Mouse (Mus musculus) erythroblast, adult 5-6 weeks (primary cell): ENCODE results near the gene Hoxc9. TPM values are rescaled to one million over a fixed set of nuclear protein-coding genes. Genes with fewer than 3 reads are reported as not detected.

Experiments
- ATAC-seq: replicated peaks from 2 replicates; pipeline ENCODE4 v1.8.0; 2016; ENCODE audit warnings: moderate number of reproducible peaks, mild to moderate bottlenecking, moderate TSS enrichment, inconsistent platforms; ENCODE audit not compliant: poor library complexity, low FRiP score, severe bottlenecking
- total RNA-seq, 2 experiments: library from RNA; stranded (forward) in 1 of 2; stranded (reverse) in 1 of 2; fragments of 150-400 nt in 1 of 2; fragments of 200-764, 138-1000 nt in 1 of 2; gene quantifications; 2 replicates each; pipeline versions ENCODE4 v1.2.3 to v1.2.4; 2015 to 2017; ENCODE audit warnings: low replicate concordance in 2 of 2

Hoxc9 gene
- total RNA-seq (2015; ENCODE audit: low replicate concordance) (not detected in 2 replicates), total RNA-seq (2017; ENCODE audit: low replicate concordance) (not detected in 2 replicates)

GRCm38 (mm10) chr15:102976171-102976570, at the start of gene Hoxc9:
TSS of gene Hoxc9 (plus strand) at chr15:102976439.
- no peak for ATAC-seq

DNA sequence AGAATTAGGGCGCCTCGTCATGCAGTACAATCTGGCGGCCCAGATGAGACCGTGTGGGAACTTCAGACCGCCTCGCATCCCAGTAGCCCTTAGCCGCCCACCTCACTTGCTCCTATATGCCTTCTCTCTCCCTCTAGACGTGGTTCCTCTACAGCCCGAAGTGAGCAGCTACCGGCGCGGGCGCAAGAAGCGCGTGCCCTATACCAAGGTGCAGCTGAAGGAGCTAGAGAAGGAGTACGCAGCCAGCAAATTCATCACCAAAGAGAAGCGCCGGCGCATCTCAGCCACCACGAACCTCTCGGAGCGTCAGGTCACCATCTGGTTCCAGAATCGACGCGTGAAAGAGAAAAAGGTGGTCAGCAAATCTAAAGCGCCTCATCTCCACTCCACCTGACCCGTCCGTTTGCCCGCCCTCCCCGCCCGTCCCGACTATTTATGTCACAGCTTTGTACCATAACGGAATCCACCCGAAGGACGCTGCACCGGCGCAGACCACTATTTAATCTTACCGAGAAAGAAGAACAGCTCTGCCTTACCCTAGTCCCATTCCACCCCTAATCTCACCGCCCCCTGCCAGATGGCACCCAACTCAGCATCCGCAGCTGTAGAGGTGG, 49.1 kb upstream of the Hoxc9 start:
- no peak for ATAC-seq

- ATAC-seq: no peak
These were observed 44.4 kb upstream of the Hoxc9 start for GRCm38 (mm10) chr15:102931706-102932358.

- ATAC-seq: no peak
These were observed 41.8 kb upstream of the Hoxc9 start for GRCm38 (mm10) chr15:102934438-102934837.

DNA sequence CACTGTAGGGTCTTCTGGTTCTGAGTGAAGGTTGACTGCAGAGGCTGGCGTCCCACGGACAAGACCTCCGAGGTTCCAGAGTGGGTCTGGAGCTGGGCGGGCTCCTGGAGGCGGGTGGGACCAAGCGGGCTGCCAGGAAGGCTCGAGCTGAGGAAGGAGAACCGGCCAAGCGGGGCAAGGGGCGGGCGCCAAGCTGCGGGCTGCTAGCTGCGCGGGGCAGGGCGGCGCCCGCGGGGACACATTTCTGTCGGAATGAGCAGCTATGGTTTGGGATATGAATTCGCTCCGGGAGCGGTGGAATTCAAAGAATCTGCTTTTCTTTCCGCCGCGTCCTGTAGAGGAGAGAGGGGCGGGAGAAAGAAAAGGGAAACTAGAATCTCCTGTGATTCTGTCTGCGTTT, 41.3 kb upstream of the Hoxc9 start:
- no peak for ATAC-seq

- no peak for ATAC-seq
These were observed 39.8 kb upstream of the Hoxc9 start, which contains the start of gene Hoxc12 for GRCm38 (mm10) chr15:102936279-102936972. TSS of gene Hoxc12 (plus strand) at chr15:102936757.

DNA sequence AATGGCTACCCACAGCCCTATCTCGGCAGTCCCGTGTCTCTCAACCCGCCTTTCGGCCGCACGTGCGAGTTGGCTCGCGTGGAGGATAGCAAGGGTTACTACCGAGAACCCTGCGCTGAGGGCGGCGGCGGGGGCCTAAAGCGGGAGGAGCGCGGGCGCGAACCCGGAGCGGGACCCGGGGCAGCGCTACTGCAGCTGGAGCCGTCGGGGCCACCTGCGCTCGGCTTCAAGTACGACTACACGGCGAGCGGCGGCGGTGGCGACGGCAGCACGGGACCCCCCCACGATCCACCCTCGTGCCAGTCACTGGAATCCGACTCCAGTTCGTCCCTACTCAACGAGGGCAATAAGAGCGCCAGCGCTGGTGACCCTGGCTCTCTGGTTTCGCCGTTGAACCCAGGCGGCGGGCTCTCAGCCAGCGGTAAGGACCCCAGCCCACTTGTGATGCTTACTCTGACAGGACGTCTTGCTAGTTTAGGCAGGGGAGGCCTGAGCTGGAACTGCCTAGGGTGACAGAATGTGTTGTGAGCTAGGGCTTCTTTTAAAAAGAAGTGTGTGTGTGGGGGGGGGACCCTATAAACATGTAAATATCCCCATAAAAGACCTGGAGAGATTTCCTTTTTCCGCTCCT, 39.1 kb upstream of the Hoxc9 start:
- no peak for ATAC-seq

DNA sequence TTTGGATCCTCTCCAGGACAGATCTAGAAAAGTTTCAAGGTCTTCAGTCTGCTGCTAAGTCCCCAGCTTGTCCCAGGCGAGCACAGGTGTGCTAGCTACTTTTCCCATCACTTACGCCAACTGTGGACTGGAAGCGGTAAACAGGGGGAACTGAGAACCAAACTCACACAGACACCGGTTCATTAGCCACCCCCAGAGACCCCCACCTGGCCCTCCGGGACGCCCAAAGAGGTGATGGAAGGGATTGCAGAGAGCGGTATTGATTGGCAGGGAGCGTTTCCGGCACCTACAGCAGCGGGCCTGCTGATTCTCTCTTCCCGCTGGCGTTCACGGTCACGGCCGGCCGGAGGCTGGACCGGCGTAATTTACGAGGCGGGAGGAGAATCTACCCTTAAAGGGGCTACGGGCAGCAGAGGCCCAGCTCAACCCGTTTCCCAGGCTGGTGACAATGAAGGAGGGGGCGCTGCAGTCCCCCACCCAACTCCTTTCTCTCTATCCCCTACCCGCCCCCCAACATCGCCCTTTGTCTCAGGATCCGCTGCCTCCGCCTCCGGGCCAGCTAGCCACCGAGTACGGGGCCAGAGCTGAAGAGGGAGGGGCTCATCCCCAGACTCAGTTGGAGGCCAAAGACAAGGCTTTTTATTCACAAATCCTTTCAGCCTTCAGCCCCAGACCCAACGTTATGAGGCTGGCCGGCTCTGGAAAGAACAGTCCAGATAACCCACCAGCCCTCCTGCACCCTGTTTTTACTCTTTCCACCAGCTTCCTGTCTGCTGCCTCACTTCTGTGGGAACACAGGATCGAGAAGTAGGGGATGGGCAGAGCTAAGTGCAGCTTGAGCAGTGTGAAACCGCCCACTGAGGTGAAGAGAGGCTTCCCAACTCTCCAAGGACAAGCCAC, 36.7 kb upstream of the Hoxc9 start:
- no peak for ATAC-seq

DNA sequence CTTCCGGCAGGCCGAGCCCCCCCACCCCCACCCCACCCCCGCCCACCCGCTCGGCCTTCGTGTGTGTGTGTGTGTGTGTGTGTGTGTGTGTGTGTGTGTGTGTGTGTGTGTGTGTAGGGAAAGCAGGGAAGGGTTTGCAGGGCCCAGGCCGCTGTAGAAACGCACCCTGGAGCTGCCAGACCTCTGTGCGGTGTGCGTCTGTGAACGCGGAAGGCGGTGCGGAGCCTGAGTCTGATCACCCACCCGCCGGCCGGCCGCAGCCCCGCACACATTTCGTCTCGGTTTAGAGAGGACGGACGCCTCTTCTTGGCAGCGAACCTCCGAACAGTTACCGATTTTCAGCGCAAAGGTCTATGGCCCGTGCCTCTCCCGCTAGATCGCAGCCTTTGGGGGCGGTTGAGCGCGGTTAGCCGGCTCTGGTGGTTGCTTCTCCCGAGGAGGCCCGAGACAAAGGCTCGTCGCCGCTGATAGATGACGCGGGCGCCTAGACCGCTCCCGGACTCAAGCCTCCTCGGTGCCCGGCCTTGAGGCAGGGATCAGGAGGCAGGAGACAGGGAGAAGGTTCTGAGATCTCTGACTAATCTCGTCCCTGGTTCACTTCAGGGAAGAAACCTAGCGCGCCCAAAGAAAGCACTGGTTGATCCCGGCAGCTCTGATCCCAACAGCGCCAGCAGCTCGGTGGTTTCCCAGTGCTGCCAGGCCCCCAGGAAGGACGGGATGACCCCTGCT, 33.3 kb upstream of the Hoxc9 start:
- no peak for ATAC-seq

DNA sequence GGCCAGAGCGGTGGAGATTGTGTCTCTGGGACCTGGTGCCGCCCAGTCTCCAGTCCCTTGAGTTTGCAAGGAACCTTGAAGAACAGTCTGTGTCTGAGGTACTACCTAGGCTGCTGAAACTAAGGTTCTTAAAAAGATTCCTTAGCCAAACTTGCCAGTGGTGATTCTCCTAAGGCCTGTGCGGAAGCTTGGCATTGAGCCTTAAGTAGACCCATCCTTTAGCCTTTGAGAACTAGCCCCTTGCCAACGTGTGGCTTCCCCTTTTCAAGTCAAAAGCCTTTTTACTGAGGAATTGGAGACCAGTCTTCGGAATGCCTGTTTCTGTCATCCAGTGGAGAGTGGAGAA, 32.8 kb upstream of the Hoxc9 start:
- ATAC-seq: no peak

DNA sequence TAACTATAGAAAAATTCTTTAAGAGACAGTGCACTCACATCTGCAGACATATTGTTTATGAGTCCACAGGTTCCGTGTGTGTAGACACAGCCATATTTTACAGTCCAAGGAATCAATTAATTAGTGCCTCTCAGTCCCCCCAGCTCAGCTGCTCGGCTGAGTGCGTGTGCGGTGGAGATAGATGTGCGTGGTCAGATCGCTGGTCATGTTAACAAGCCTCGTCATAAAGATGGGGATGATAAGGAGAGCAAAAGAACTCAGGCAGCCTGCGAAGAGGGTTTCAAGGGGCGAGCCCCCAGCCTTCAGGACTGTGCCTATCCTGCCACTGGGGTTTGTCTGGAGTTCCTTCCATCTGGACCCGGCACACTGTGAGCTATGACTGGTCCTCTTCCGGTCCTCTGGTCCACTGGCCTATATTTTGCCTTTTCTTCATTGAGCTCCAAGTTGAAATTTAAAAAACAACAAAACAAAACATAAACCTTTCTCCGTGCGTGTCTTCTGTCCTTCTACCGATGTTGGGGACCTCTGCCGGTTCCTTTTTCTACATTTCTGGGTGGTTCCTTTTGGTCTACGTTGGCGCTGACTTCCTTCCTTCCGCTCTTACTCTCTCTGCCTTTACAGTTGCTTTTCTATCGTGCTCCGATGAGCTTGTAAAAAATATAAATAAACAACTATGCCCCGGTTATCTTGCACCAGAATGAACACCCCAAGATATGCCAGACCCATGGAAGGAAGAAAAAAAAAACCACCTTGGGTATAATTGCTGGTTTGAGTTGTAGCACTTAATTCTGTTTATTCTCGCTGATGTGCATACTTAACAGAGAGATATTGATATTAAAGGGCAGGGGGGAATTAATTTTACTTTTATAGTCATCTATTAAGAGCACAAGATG, 30.8 kb upstream of the Hoxc9 start:
- ATAC-seq: no peak

DNA sequence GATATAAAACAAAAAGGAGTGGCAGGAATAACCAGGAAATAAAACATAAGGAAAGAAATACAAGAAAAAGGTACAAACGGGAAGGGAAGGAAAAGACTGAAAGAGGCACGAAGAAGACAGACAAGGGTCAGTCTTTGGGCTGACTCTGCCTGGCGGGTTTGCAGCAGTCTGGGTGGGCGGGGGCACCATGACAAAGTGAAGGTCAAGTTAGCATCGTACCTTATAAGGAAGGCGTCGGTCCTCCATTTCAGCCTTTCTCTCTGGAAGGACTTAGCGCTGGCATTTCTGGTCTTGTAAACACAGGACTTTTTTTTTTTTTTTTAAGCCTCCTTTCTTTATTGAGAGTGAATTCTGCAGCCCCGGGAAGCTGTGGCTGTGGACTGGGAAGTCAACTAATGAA, 29.0 kb upstream of the Hoxc9 start:
- ATAC-seq: no peak

DNA sequence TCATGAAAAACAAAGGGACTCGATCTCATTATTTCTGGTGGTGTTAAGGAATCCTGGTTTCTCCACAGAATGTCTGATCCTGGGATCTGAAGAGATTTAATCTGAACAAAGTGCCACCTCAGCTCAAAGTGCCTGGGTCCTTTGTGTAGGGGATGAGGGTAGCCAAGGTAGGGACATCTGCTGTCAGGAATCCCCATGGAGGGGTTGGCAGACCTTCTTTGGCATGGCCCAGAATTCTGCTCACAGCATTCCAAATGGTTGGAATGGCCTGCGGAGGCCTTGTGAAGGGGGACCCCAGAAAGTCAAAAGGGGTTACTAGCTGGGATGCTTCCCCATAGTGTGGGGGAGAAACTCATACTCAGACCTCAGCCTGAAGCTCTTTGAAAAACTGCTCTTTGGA, 27.4 kb upstream of the Hoxc9 start:
- ATAC-seq: no peak

GRCm38 (mm10) chr15:102949696-102950095, 26.5 kb upstream of the Hoxc9 start:
- no peak for ATAC-seq

GRCm38 (mm10) chr15:102950877-102951276, 25.4 kb upstream of the Hoxc9 start:
- no peak for ATAC-seq

DNA sequence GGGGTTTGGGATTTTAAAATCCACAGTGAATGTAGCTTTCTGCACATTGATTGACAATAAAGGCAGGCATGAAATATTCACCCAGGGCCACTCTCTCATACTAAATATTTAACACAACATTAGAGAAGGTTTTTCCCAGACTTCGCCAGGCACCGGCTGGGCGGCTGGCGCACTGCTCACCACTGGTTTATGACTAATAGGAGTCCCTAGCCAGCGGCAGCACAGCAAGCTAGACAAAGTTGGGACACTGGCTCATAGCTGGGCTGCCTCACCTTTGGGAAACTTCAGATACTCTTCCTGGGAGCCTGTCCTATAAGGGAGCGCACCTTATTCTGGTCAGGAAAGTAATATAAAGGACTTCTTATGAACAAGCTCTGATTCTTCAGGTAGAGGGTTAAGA, 22.7 kb upstream of the Hoxc9 start:
- ATAC-seq: no peak

DNA sequence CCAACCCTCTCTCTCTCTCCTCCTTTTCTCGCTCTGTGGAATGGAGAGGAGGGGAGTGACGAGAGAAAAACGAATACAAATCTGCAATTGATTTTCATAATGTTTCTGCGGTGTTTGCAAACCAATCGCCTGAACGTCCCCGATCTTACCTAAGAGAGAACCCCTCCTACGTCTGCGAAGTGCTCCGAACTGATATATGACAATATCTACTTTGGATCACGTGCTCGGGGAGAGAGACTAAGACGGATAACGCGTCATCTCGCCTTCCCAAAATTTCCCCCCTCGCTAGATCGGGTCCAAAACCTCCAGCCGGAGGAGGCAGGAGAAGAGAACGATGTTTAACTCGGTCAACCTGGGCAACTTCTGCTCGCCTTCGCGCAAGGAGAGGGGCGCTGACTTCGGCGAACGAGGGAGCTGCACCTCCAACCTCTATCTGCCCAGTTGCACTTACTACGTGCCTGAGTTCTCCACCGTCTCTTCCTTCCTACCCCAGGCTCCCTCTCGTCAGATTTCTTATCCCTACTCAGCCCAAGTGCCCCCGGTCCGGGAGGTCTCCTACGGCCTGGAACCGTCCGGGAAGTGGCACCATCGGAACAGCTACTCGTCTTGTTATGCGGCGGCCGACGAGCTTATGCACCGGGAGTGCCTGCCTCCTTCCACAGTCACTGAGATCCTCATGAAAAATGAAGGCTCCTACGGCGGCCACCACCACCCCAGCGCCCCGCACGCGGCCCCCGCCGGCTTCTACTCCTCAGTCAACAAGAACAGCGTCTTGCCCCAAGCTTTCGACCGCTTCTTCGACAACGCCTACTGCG, 21.8 kb upstream of the Hoxc9 start, which contains the start of gene Hoxc11:
Gene Hoxc11 (plus strand): TSS at position 236 of the 815 bp plus-strand sequence.
- no peak for ATAC-seq
